Mouse (Mus musculus): ENCODE measurements around the gene 4931406P16Rik. TPM values are rescaled to one million over a fixed set of nuclear protein-coding genes. Genes with fewer than 3 reads are reported as not detected.

The 4931406P16Rik gene
- 32.8 and 35.9 TPM in 2 replicates for polyA plus RNA-seq (2012; rRNA removed)

DNA sequence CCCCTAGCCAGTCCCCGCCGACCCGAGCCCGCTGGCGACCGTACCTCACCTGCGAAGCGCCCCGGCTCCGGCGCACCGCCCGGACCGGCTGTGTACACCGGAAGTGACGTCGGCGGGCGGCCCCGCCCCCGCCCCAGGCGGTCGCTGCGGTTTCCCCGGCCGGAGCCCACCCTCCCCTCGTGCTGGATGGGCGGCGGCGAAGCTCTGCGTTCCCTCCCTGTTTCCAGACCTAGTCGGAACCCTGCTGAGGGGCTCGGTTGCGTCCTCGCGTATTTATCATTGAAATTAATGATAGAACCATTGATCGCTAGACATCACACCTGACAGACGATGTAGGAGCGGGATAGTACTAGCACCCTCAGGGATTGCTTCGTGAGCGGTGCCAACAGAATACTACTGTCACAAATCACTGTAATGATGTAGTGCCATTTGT is at the start of gene 4931406P16Rik:
Gene 4931406P16Rik, minus strand, starts transcription at position 109 of the 433 bp plus-strand sequence.
- WGBS: under 1% methylated on average over 41 of the region's 41 CpGs
- peak; percentile 87 to 92 for DNase-seq
- no peak for TF ChIP-seq CTCF (IDR thresholded peaks at IDR 0.05; ENCODE audit: borderline replicate concordance, insufficient read depth, low read depth, low read length)
- peak; percentile 86 for TF ChIP-seq POLR2A (IDR thresholded peaks at IDR 0.05; ENCODE audit: borderline replicate concordance, insufficient read depth, low read length)
- H3K27ac ChIP-seq (ENCODE audit: insufficient read depth, low read length): peak within 1 kb of the TSS; percentile 78
- H3K4me1 ChIP-seq (ENCODE audit: control insufficient read depth, insufficient read depth, low read length): no peaks in the 10 kb centered on the region
- no peaks in the 10 kb centered on the region for H3K27me3 ChIP-seq (ENCODE audit: control insufficient read depth, insufficient read depth, low read length)
- H3K4me3 ChIP-seq (replicated peaks; ENCODE audit: insufficient read depth, low read depth, low read length): peak within 1 kb of the TSS; percentile 100

DNA sequence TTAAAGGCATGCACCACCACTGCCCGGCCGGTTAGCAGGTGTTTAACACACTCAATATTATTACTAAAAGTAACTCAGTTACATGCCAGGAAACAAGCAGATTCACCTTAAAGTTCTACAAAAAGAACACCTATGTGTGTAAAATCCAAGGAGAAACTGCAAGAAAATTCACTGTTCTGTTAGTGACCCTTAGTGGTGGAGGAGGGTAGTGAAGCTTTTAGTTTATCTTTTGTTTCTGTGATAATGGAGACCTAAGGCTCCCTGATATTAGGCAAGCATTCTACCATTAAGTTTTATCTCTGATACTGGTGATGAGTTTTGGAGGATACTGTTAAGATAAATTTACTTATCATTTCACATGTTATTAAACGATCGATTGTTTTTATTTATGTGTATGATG is 42.3 kb upstream of the 4931406P16Rik start:
- Histone ChIP-seq H3K4me1 (ENCODE audit: control insufficient read depth, insufficient read depth, low read length) (no peaks in the 10 kb centered on the region), H3K27ac (ENCODE audit: insufficient read depth, low read length) (no peak overlapping the region), H3K4me3 (replicated peaks; ENCODE audit: insufficient read depth, low read depth, low read length) (no peak overlapping the region), H3K27me3 (ENCODE audit: control insufficient read depth, insufficient read depth, low read length) (no peaks in the 10 kb centered on the region)
- 96% methylated on average over 4 of the region's 4 CpGs for WGBS
- DNase-seq: no peak
- TF ChIP-seq CTCF (IDR thresholded peaks at IDR 0.05; ENCODE audit: borderline replicate concordance, insufficient read depth, low read depth, low read length) (peak; percentile 30; the same call in 1 of the 2 replicates), POLR2A (IDR thresholded peaks at IDR 0.05; ENCODE audit: borderline replicate concordance, insufficient read depth, low read length) (no peak)

- Histone ChIP-seq H3K27me3 (ENCODE audit: control insufficient read depth, insufficient read depth, low read length) (no peaks in the 10 kb centered on the region), H3K27ac (ENCODE audit: insufficient read depth, low read length) (no peak overlapping the region), H3K4me3 (replicated peaks; ENCODE audit: insufficient read depth, low read depth, low read length) (no peak overlapping the region), H3K4me1 (ENCODE audit: control insufficient read depth, insufficient read depth, low read length) (no peaks in the 10 kb centered on the region)
- no peak for DNase-seq
- TF ChIP-seq POLR2A (IDR thresholded peaks at IDR 0.05; ENCODE audit: borderline replicate concordance, insufficient read depth, low read length) (no peak), CTCF (IDR thresholded peaks at IDR 0.05; ENCODE audit: borderline replicate concordance, insufficient read depth, low read depth, low read length) (peak; percentile 23; the same call in 1 of the 2 replicates)
- 65% methylated on average over 1 of the region's 1 CpGs for WGBS
Observed at GRCm38 (mm10) chr7:34351997-34352396, 38.6 kb upstream of the 4931406P16Rik start.

DNA sequence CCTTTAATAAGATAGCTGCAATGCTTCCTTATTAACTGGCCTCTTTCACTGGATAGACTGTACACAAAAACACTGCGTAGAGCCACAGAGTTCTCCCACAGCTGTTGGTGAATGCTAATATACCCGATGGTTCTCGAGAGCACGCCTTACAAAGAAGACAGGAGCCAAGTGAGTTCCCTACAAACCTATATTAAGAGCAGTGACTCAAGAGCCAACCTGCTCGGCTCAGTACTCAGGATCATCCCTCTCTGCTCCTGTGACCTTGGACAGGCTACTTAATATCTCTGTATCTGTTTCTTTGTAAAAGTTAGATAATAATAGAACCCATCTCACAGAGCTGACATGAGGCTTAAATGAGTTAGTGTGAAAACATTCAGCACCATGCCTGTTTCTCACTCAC is 36.8 kb upstream of the 4931406P16Rik start:
- H3K27me3 ChIP-seq (ENCODE audit: control insufficient read depth, insufficient read depth, low read length): no peaks in the 10 kb centered on the region
- no peak overlapping the region for H3K4me3 ChIP-seq (replicated peaks; ENCODE audit: insufficient read depth, low read depth, low read length)
- H3K4me1 ChIP-seq (ENCODE audit: control insufficient read depth, insufficient read depth, low read length): no peaks in the 10 kb centered on the region
- 90% methylated on average over 5 of the region's 5 CpGs for WGBS
- DNase-seq: no peak
- TF ChIP-seq CTCF (IDR thresholded peaks at IDR 0.05; ENCODE audit: borderline replicate concordance, insufficient read depth, low read depth, low read length): no peak
- no peak for TF ChIP-seq POLR2A (IDR thresholded peaks at IDR 0.05; ENCODE audit: borderline replicate concordance, insufficient read depth, low read length)
- H3K27ac ChIP-seq (ENCODE audit: insufficient read depth, low read length): no peak overlapping the region

DNA sequence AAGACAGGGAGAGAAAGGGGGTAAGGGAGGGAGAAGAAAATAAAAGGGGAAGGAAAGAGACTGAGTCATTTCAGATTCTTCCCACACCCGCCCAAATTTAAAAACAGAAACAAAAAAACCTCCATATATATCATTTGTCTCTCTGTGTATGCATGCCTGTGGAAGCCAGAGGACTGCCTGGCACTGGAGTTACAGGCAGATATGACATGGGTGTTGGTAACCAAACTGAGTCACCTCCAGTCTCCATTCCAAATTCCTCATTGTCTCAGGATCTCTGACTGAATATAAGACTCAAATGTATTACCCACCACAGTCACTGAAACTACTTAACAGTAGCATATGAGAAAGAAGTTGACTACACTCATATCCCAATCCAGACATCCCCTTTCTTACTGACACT is 34.7 kb upstream of the 4931406P16Rik start:
- Histone ChIP-seq H3K27me3 (ENCODE audit: control insufficient read depth, insufficient read depth, low read length) (no peaks in the 10 kb centered on the region), H3K4me1 (ENCODE audit: control insufficient read depth, insufficient read depth, low read length) (no peaks in the 10 kb centered on the region), H3K27ac (ENCODE audit: insufficient read depth, low read length) (no peak overlapping the region), H3K4me3 (replicated peaks; ENCODE audit: insufficient read depth, low read depth, low read length) (no peak overlapping the region)
- TF ChIP-seq POLR2A (IDR thresholded peaks at IDR 0.05; ENCODE audit: borderline replicate concordance, insufficient read depth, low read length) (no peak), CTCF (IDR thresholded peaks at IDR 0.05; ENCODE audit: borderline replicate concordance, insufficient read depth, low read depth, low read length) (no peak)
- WGBS: 97% methylated on average over 1 of the region's 1 CpGs
- no peak for DNase-seq

GRCm38 (mm10) chr7:34347041-34347440 is 33.7 kb upstream of the 4931406P16Rik start:
- no peak for DNase-seq
- 93% methylated on average over 3 of the region's 3 CpGs for WGBS
- no peak overlapping the region for H3K27ac ChIP-seq (ENCODE audit: insufficient read depth, low read length)
- no peaks in the 10 kb centered on the region for H3K27me3 ChIP-seq (ENCODE audit: control insufficient read depth, insufficient read depth, low read length)
- TF ChIP-seq CTCF (IDR thresholded peaks at IDR 0.05; ENCODE audit: borderline replicate concordance, insufficient read depth, low read depth, low read length) (no peak), POLR2A (IDR thresholded peaks at IDR 0.05; ENCODE audit: borderline replicate concordance, insufficient read depth, low read length) (no peak)
- no peaks in the 10 kb centered on the region for H3K4me1 ChIP-seq (ENCODE audit: control insufficient read depth, insufficient read depth, low read length)
- no peak overlapping the region for H3K4me3 ChIP-seq (replicated peaks; ENCODE audit: insufficient read depth, low read depth, low read length)

- H3K27me3 ChIP-seq (ENCODE audit: control insufficient read depth, insufficient read depth, low read length): no peaks in the 10 kb centered on the region
- TF ChIP-seq CTCF (IDR thresholded peaks at IDR 0.05; ENCODE audit: borderline replicate concordance, insufficient read depth, low read depth, low read length): no peak
- no peak for TF ChIP-seq POLR2A (IDR thresholded peaks at IDR 0.05; ENCODE audit: borderline replicate concordance, insufficient read depth, low read length)
- WGBS: 97% methylated on average over 4 of the region's 4 CpGs
- H3K4me3 ChIP-seq (replicated peaks; ENCODE audit: insufficient read depth, low read depth, low read length): no peak overlapping the region
- H3K4me1 ChIP-seq (ENCODE audit: control insufficient read depth, insufficient read depth, low read length): no peaks in the 10 kb centered on the region
- H3K27ac ChIP-seq (ENCODE audit: insufficient read depth, low read length): no peak overlapping the region
- no peak for DNase-seq
Observed at GRCm38 (mm10) chr7:34346505-34346904, 33.2 kb upstream of the 4931406P16Rik start.

- TF ChIP-seq CTCF (IDR thresholded peaks at IDR 0.05; ENCODE audit: borderline replicate concordance, insufficient read depth, low read depth, low read length): no peak
- no peak for TF ChIP-seq POLR2A (IDR thresholded peaks at IDR 0.05; ENCODE audit: borderline replicate concordance, insufficient read depth, low read length)
- no peak for DNase-seq
- Histone ChIP-seq H3K27ac (ENCODE audit: insufficient read depth, low read length) (no peak overlapping the region), H3K4me3 (replicated peaks; ENCODE audit: insufficient read depth, low read depth, low read length) (no peak overlapping the region), H3K27me3 (ENCODE audit: control insufficient read depth, insufficient read depth, low read length) (no peaks in the 10 kb centered on the region), H3K4me1 (ENCODE audit: control insufficient read depth, insufficient read depth, low read length) (no peaks in the 10 kb centered on the region)
- WGBS: 86% methylated on average over 10 of the region's 10 CpGs
Observed at GRCm38 (mm10) chr7:34342040-34342793, 28.9 kb upstream of the 4931406P16Rik start.
